Mouse (Mus musculus) left cerebral cortex, postnatal 4 days (tissue): ENCODE measurements around the gene Tpra1. TPM values are rescaled to one million over a fixed set of nuclear protein-coding genes. Genes with fewer than 3 reads are reported as not detected.
A peak's percentile ranks its signal among the peaks of the same experiment; 100 is the strongest.

Source experiments
- DNase-seq: peaks from one replicate; pipeline ENCODE4 v3.0.0-alpha.2; 2022
- intact Hi-C: fragments of 180-260 bp; cut with DNase I; formaldehyde crosslinking; loops from one replicate; pipeline ENCODE4 v1.15.1; 2025
- total RNA-seq, 2 experiments: library from RNA; stranded (reverse); gene quantifications; 2 replicates each; pipeline ENCODE4 v1.2.3; 2021

The Tpra1 gene
- total RNA-seq, 2 experiments from 2014 or later: 37.2 to 41.2 TPM

GRCm38 (mm10) chr6:88889410-88890042 is 12.5 kb upstream of the Tpra1 start:
- intact Hi-C loops: no loop called here
- no peak for DNase-seq

GRCm38 (mm10) chr6:88890832-88891231 is 11.2 kb upstream of the Tpra1 start:
- intact Hi-C loops: no loop called here
- no peak for DNase-seq

- intact Hi-C loops: no loop called here
Measured at GRCm38 (mm10) chr6:88893559-88893958, 8.5 kb upstream of the Tpra1 start.

DNA sequence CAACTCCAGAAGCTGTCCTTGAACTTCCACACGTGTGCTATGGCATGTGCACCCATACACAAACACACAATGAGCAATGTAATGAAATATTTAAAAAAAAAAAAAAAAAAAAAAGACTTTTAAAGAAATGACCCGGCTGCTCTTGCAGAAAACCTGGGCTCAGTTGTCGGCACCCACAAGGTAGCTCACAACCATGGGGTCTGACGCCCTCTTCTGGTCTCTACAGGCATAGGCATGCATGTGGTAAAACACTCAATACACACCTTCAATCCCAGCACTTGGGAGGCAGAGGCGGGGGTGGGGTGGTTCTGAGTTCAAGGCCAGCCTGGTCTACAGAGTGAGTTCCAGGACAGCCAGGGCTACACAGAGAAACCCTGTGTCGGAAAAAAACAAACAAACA is 6.1 kb upstream of the Tpra1 start:
- DNase-seq: no peak
- intact Hi-C loops: no loop called here

More at GRCm38 (mm10) chr6:88893559-88893958, 8.5 kb upstream of the Tpra1 start:
- peak; percentile 76 for DNase-seq

GRCm38 (mm10) chr6:88897246-88897645 is 4.8 kb upstream of the Tpra1 start:
- no peak for DNase-seq
- intact Hi-C loops: no loop called here

- intact Hi-C loops: no loop called here
- DNase-seq: peak; percentile 95
Measured at GRCm38 (mm10) chr6:88898534-88899048, 3.5 kb upstream of the Tpra1 start, which contains the start of gene Mcm2. TSS of gene Mcm2 (minus strand) at chr6:88898780.

GRCm38 (mm10) chr6:88899086-88899485 is 3.0 kb upstream of the Tpra1 start:
- intact Hi-C loops: no loop called here
- no peak for DNase-seq

GRCm38 (mm10) chr6:88899628-88900027 is 2.4 kb upstream of the Tpra1 start:
- no peak for DNase-seq
- intact Hi-C loops: no loop called here

DNA sequence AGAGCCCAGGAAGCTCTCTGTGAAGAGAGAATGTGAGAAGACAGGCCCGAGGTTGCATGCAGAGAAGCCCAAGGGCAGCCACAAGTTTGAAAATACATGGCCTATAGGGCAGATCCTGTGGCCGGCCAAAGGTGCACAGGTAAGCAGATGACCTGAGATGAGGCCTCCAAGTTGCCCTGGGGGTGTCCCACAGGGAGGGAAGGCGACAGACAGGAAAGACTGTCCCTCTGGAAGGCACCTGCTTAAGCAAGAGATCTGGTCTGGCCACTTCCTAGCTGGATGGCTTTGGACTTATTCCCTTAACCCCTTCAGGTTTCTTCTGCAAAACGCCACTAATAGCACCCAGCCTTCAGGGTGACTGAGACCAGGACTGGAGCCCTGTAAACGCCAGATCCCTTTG is 580 bp upstream of the Tpra1 start:
- no peak for DNase-seq
- intact Hi-C loops: no loop called here

DNA sequence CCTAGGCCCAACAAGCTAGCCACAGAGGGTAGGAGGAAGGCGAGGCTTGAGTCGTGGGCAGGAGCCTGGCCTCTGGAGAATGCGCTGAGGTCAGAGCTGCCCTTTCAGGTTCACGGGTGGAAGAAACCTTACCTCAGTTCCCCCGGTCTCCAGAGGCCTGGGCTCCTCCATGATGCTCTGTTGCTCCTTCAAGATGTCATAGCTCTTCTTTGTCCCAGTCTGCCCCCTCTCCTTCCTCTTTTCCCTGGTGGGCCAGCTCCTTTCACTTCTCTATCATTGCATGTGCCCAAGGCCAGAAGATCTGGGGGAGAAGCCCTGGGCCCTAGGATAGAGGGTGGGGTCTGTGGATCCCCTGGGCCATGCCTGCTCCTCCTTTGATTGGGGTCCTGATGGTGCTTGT is 1.7 kb downstream of the Tpra1 start:
- intact Hi-C loops: no loop called here
- no peak for DNase-seq

- intact Hi-C loops: no loop called here
- no peak for DNase-seq
Measured at GRCm38 (mm10) chr6:88904456-88904974, 2.5 kb downstream of the Tpra1 start.

GRCm38 (mm10) chr6:88905042-88905441 is 3.0 kb downstream of the Tpra1 start:
- intact Hi-C loops: no loop called here
- no peak for DNase-seq

- intact Hi-C loops: no loop called here
- DNase-seq: peak; percentile 45
Measured at GRCm38 (mm10) chr6:88906369-88907108, 4.5 kb downstream of the Tpra1 start.

DNA sequence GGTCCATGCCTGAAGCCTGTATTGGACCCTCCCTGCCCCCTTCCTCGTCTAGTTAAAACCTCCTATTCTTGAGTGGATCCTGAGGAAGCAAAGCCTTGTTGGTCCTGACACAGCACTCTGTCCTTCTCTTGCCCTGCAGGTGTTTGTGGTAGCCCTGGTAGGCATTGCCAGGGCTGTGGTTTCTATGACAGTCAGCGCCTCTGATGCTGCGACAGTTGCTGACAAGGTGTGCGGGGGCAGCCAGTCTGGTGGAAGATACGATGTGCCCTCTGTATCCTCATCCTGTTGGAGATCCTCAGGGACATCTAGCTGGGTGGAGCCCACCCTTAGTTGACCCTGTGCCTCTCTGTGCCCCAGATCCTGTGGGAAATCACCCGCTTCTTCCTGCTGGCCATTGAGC is 7.1 kb downstream of the Tpra1 start:
- no peak for DNase-seq
- intact Hi-C loops: no loop called here

DNA sequence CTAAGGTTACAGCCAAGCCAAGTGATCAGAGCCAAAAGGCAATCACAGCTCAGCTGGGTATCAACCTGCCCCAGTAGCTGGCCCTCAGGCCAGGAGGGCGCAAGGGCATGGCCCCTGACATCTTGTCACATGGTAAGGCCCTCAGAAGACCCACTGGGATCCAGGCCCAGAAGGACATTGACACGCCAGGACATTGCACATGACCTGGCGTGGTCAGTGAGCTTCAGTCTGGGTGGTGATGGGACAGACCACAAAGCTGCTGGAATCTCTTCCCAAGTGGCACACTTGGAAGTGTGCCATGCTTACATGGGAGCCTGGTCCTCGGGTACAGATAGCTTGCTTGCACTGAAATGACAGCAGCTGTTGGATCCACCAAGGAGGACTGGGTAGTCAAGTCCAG is 11.0 kb downstream of the Tpra1 start:
- DNase-seq: no peak
- intact Hi-C loops: no loop called here

- DNase-seq: no peak
- intact Hi-C loops: no loop called here
Measured at GRCm38 (mm10) chr6:88913440-88913839, 11.4 kb downstream of the Tpra1 start.

- DNase-seq: no peak
- intact Hi-C loops: no loop called here
Measured at GRCm38 (mm10) chr6:88914799-88915198, 12.7 kb downstream of the Tpra1 start.

- peak; percentile 78 for DNase-seq
Measured at GRCm38 (mm10) chr6:88915510-88915909, 13.5 kb downstream of the Tpra1 start.

GRCm38 (mm10) chr6:88916153-88916552 is 14.1 kb downstream of the Tpra1 start:
- intact Hi-C loops: no loop called here
- DNase-seq: peak; percentile 56

More at GRCm38 (mm10) chr6:88915510-88915909, 13.5 kb downstream of the Tpra1 start:
- intact Hi-C loops: no loop called here

- intact Hi-C loops: no loop called here
- no peak for DNase-seq
Measured at GRCm38 (mm10) chr6:88918802-88919201, 16.8 kb downstream of the Tpra1 start.

DNA sequence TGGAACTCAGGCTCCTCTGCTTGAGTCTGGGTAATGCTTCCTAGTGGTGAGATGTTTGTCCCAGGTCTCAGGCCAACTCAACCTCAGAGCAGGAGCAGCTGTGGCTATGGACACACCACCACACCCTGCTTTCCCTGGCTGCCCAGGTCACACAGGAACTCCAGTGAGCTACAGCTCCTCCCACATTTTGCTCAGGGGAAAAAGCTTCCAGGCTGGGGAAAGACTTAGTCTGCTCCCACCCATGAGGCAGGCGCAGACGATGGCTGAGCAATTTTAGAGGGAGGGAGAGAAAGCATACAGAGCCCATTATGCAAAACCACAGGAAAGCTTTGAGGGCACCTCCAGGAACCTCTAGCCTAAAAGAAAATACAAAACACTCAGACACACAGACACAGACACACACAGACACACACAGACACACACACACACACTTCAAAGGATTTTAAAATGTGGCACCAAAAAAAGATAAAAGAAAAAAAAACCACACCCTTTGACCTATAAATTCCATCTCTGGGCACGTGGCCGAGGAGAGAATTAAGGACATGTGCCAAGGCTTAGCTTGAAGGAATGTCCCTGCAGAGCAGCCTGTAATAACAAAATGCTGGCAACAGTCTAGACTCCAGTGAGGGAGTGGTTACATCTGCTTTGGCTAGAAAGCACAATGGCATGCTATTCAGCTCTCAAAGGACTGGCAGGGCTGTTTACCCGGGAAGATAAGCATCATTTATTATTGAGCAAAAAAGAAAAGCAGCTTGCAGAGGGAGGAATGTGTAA is 22.6 kb downstream of the Tpra1 start:
- peak; percentile 52 for DNase-seq
- intact Hi-C loops: loop anchor here (5.0 kb wide), 2 partner anchors 438 to 703 kb away; partner anchors contain the start of gene Plxna1
